15 mouse cellular contexts compared by ENCODE assay signal in genomic region chr11:88564363-88564762, GRCm38 (mm10).
DNase-seq lines count a peak whose midpoint lies in the region; ATAC-seq and TF ChIP-seq lines count a peak whose summit lies in the region.
"Had no signal": no experiment of that assay in that cellular context is flagged by ENCODE, and none has a peak within 500 bp of the region (broad histone marks: within the 10 kb centered on the region; RNA-seq: fewer than 3 reads in every experiment).

No protein-coding gene starts in this region.

- no peak overlapping the region for H3K4me2 ChIP-seq in kidney, embryonic 15.5 days
- no peak overlapping the region for H3K4me2 ChIP-seq in hindbrain, embryonic 14.5 days (replicated peaks)
- H3K4me2 ChIP-seq in midbrain, embryonic 15.5 days: no peak overlapping the region
- H3K4me2 ChIP-seq: limb, embryonic 13.5 days; neural tube, embryonic 12.5 days had no signal

- no peak for TF ChIP-seq POLR2A in heart, adult 2 months (IDR thresholded peaks at IDR 0.05; ENCODE audit: insufficient read depth, low read depth, low read length)

- H3K9ac ChIP-seq in heart, adult 2 months (ENCODE audit: low read depth, low read length): no peak overlapping the region
- H3K9ac ChIP-seq in kidney, embryonic 15.5 days: no peak overlapping the region
- H3K9ac ChIP-seq in hindbrain, embryonic 14.5 days: no peak overlapping the region
- no peak overlapping the region for H3K9ac ChIP-seq in midbrain, embryonic 15.5 days
- H3K9ac ChIP-seq: limb, embryonic 13.5 days; neural tube, embryonic 12.5 days had no signal

- 0 out of 2 replicates have a peak, but pooled peaks cover 3% of the 10 kb centered on the region for H3K36me3 ChIP-seq in heart, adult 2 months (ENCODE audit: control insufficient read depth, insufficient read depth, low read length)
- H3K36me3 ChIP-seq in kidney, embryonic 15.5 days: peaks cover 18% of the 10 kb centered on the region
- H3K36me3 ChIP-seq in hindbrain, embryonic 14.5 days (replicated peaks; ENCODE audit: control insufficient read depth, insufficient read depth): no peaks in the 10 kb centered on the region
- no peaks in the 10 kb centered on the region for H3K36me3 ChIP-seq in midbrain, embryonic 15.5 days (replicated peaks)
- H3K36me3 ChIP-seq in limb, embryonic 10.5 days: peaks cover 27% of the 10 kb centered on the region

- DNase-seq in heart, adult 2 months: no peak
- DNase-seq in heart, postnatal 25 days (ENCODE audit: low spot score): no peak
- DNase-seq in kidney, postnatal 14 days: no peak
- DNase-seq in hindbrain, embryonic 14.5 days (ENCODE audit: low spot score): no peak
- DNase-seq in limb, embryonic 10.5 days (ENCODE audit: low spot score): no peak
- DNase-seq: adrenal gland, postnatal 10 days; gastrocnemius, postnatal 25 days; kidney, adult 8-10 months; lung, postnatal 14 days; thymus, adult 2 months had no signal

- no peaks in the 10 kb centered on the region for H3K9me3 ChIP-seq in kidney, embryonic 15.5 days (replicated peaks)
- no peaks in the 10 kb centered on the region for H3K9me3 ChIP-seq in hindbrain, embryonic 14.5 days (ENCODE audit: control insufficient read depth, low read length)
- no peaks in the 10 kb centered on the region for H3K9me3 ChIP-seq in midbrain, embryonic 15.5 days
- H3K9me3 ChIP-seq in limb, embryonic 10.5 days (replicated peaks): no peaks in the 10 kb centered on the region
- H3K9me3 ChIP-seq: limb, embryonic 13.5 days; neural tube, embryonic 12.5 days had no signal

- ATAC-seq in kidney, embryonic 15.5 days (replicated peaks; ENCODE audit: low FRiP score): no peak
- ATAC-seq in hindbrain, embryonic 14.5 days (ENCODE audit: low FRiP score): no peak; the same call in 1 of the 2 replicates
- ATAC-seq in midbrain, embryonic 15.5 days (replicated peaks): no peak

- no peak overlapping the region for H3K4me3 ChIP-seq in heart, adult 2 months
- H3K4me3 ChIP-seq in kidney, embryonic 15.5 days (replicated peaks): no peak overlapping the region
- no peak overlapping the region for H3K4me3 ChIP-seq in hindbrain, embryonic 14.5 days (replicated peaks; ENCODE audit: low read length)
- H3K4me3 ChIP-seq in midbrain, embryonic 15.5 days: no peak overlapping the region
- no peak overlapping the region for H3K4me3 ChIP-seq in limb, embryonic 10.5 days
- H3K4me3 ChIP-seq: left cerebral cortex, adult 2 months; limb, embryonic 13.5 days; neural tube, embryonic 12.5 days had no signal

- peaks cover 16% of the 10 kb centered on the region for H3K4me1 ChIP-seq in heart, adult 2 months (ENCODE audit: control insufficient read depth, insufficient read depth, low read length)
- H3K4me1 ChIP-seq in kidney, embryonic 15.5 days: peaks cover 55% of the 10 kb centered on the region
- H3K4me1 ChIP-seq in hindbrain, embryonic 14.5 days (replicated peaks; ENCODE audit: control insufficient read depth, insufficient read depth, low read length): peaks cover 38% of the 10 kb centered on the region
- H3K4me1 ChIP-seq in midbrain, embryonic 15.5 days: peaks cover 49% of the 10 kb centered on the region
- H3K4me1 ChIP-seq in limb, embryonic 10.5 days: peaks cover 90% of the 10 kb centered on the region

- H3K79me2 ChIP-seq in heart, adult 2 months (replicated peaks; ENCODE audit: control insufficient read depth, insufficient read depth, low read length): no peaks in the 10 kb centered on the region

- intact Hi-C loops in heart, adult 2 months (cut with DNase I): no loop called here
- intact Hi-C loops in heart, postnatal 25 days (cut with DNase I): no loop called here

- TF ChIP-seq EP300 in heart, adult 2 months (IDR thresholded peaks at IDR 0.05; ENCODE audit: insufficient read depth, low read depth, low read length): 0 out of 2 replicates have a peak, but pooled peaks have one; percentile 59

- peak overlapping the region; percentile 47; the same call in 1 of the 2 replicates for H3K27ac ChIP-seq in heart, adult 2 months
- 0 out of 2 replicates have a peak overlapping the region, but pooled peaks have one; percentile 27 for H3K27ac ChIP-seq in kidney, embryonic 15.5 days
- H3K27ac ChIP-seq in hindbrain, embryonic 14.5 days: peak overlapping the region; percentile 64; the same call in 1 of the 2 replicates
- H3K27ac ChIP-seq in midbrain, embryonic 15.5 days: 0 out of 2 replicates have a peak overlapping the region, but pooled peaks have one; percentile 3
- H3K27ac ChIP-seq in limb, embryonic 10.5 days: no peak overlapping the region
- H3K27ac ChIP-seq: left cerebral cortex, adult 2 months; limb, embryonic 13.5 days; neural tube, embryonic 12.5 days had no signal

- TF ChIP-seq CTCF in heart, adult 2 months (IDR thresholded peaks at IDR 0.05): no peak

- H3K27me3 ChIP-seq in heart, adult 2 months (ENCODE audit: control insufficient read depth, insufficient read depth, low read length): no peaks in the 10 kb centered on the region
- H3K27me3 ChIP-seq in kidney, embryonic 15.5 days: no peaks in the 10 kb centered on the region
- no peaks in the 10 kb centered on the region for H3K27me3 ChIP-seq in hindbrain, embryonic 14.5 days (ENCODE audit: control insufficient read depth, insufficient read depth, low read length)
- H3K27me3 ChIP-seq in midbrain, embryonic 15.5 days (replicated peaks): no peaks in the 10 kb centered on the region
- H3K27me3 ChIP-seq in limb, embryonic 10.5 days (ENCODE audit: low read depth, poor library complexity, severe bottlenecking): no peaks in the 10 kb centered on the region
- H3K27me3 ChIP-seq: neural tube, embryonic 12.5 days had no signal

- whole genome bisulfite sequencing in heart, adult 2 months: 57% methylated on average over 5 of the region's 5 CpGs
- 70% methylated on average over 5 of the region's 5 CpGs for WGBS in kidney, embryonic 15.5 days
- WGBS in hindbrain, embryonic 14.5 days: 31% methylated on average over 5 of the region's 5 CpGs
- 23% methylated on average over 5 of the region's 5 CpGs for WGBS in midbrain, embryonic 15.5 days
- 68% methylated on average over 5 of the region's 5 CpGs for WGBS in limb, embryonic 10.5 days
